Mouse (Mus musculus) forebrain, embryonic 10.5 days (tissue): ENCODE results near the gene Aifm2. TPM values are rescaled to one million over a fixed set of nuclear protein-coding genes. Genes with fewer than 3 reads are reported as not detected.

Source experiments
- DNase-seq: peaks from one replicate; pipeline ENCODE4 v3.0.0-alpha.2; 2017; ENCODE audit warnings: low spot score; ENCODE audit errors: extremely low spot score
- H3K27ac ChIP-seq: fragments of 300-500 bp; sonication (generic); 2 replicates; pipeline ENCODE4 v1.5.1; 2016; ENCODE audit warnings: mild to moderate bottlenecking
- H3K27me3 ChIP-seq: fragments of 300-500 bp; sonication (generic); 2 replicates; pipeline ENCODE4 v1.6.1; 2016; ENCODE audit warnings: mild to moderate bottlenecking; ENCODE audit not compliant: poor library complexity, severe bottlenecking
- H3K36me3 ChIP-seq: fragments of 300-500 bp; sonication (generic); replicated peaks from 2 replicates; pipeline ENCODE4 v1.6.1; 2016; ENCODE audit warnings: mild to moderate bottlenecking, moderate library complexity
- H3K4me1 ChIP-seq: fragments of 300-500 bp; sonication (generic); 2 replicates; pipeline ENCODE4 v1.6.1; 2016
- H3K4me3 ChIP-seq: fragments of 300-500 bp; sonication (generic); 2 replicates; pipeline ENCODE4 v1.5.1; 2016; ENCODE audit warnings: mild to moderate bottlenecking, moderate library complexity
- H3K9me3 ChIP-seq: fragments of 300-500 bp; sonication (generic); 2 replicates; pipeline ENCODE4 v1.6.1; 2016; ENCODE audit warnings: mild to moderate bottlenecking, moderate library complexity
- WGBS: fragments of 180-500 bp; shearing (Covaris S2); methylation state at CpG from one replicate; pipeline ENCODE4 v1.1.7; 2016; 5-methylcytosine and 5-hydroxymethylcytosine counted together
- polyA plus RNA-seq: library from polyadenylated mRNA; unstranded; fragments of >200 nt; fragmentation: Nextera tagmentation; extraction: Ambion mirVana; gene quantifications from 2 replicates; pipeline ENCODE4 v1.2.1, GENCODE M21; 2016

Gene Aifm2
- polyA plus RNA-seq, 1 experiment from 2014 or later, result 8.9 TPM

GRCm38 (mm10) chr10:61695703-61696559 lies 19.1 kb upstream of the Aifm2 start:
- DNase-seq, result peak; percentile 27
- Histone ChIP-seq H3K4me1 (peaks cover 29% of the 10 kb centered on the region), H3K27me3 (no peaks in the 10 kb centered on the region), H3K27ac (peak overlapping the region; percentile 85), H3K36me3 (peaks cover 62% of the 10 kb centered on the region), H3K4me3 (peak overlapping the region; percentile 99), H3K9me3 (no peaks in the 10 kb centered on the region)
- under 1% methylated on average over 107 of the region's 111 CpGs for WGBS

GRCm38 (mm10) chr10:61696560-61696823 lies 18.6 kb upstream of the Aifm2 start:
- Histone ChIP-seq H3K4me3 (peak overlapping the region; percentile 99), H3K4me1 (peaks cover 29% of the 10 kb centered on the region), H3K36me3 (peaks cover 62% of the 10 kb centered on the region), H3K27ac (peak overlapping the region; percentile 85; the same call in 1 of the 2 replicates), H3K9me3 (no peaks in the 10 kb centered on the region), H3K27me3 (no peaks in the 10 kb centered on the region)
- 15% methylated on average over 19 of the region's 19 CpGs for WGBS
- DNase-seq, result no peak

GRCm38 (mm10) chr10:61697028-61697427 lies 18.0 kb upstream of the Aifm2 start:
- Histone ChIP-seq H3K9me3 (no peaks in the 10 kb centered on the region), H3K36me3 (peaks cover 62% of the 10 kb centered on the region)
- 93% methylated on average over 2 of the region's 2 CpGs for WGBS

GRCm38 (mm10) chr10:61704663-61705062 lies 10.4 kb upstream of the Aifm2 start:
- H3K4me3 ChIP-seq, result no peak overlapping the region
- H3K27ac ChIP-seq, result no peak overlapping the region
- peaks cover 44% of the 10 kb centered on the region for H3K36me3 ChIP-seq
- DNase-seq, result no peak
- no peaks in the 10 kb centered on the region for H3K27me3 ChIP-seq
- no peaks in the 10 kb centered on the region for H3K9me3 ChIP-seq
- WGBS, result 77% methylated on average over 4 of the region's 4 CpGs
- H3K4me1 ChIP-seq, result no peaks in the 10 kb centered on the region

More at GRCm38 (mm10) chr10:61697028-61697427, 18.0 kb upstream of the Aifm2 start:
- Histone ChIP-seq H3K27me3 (no peaks in the 10 kb centered on the region), H3K4me3 (peak overlapping the region; percentile 99), H3K27ac (no peak overlapping the region), H3K4me1 (peaks cover 29% of the 10 kb centered on the region)
- no peak for DNase-seq

GRCm38 (mm10) chr10:61706412-61707375 lies 8.4 kb upstream of the Aifm2 start:
- 79% methylated on average over 6 of the region's 6 CpGs for WGBS
- no peak for DNase-seq
- no peaks in the 10 kb centered on the region for H3K9me3 ChIP-seq
- H3K4me3 ChIP-seq, result no peak overlapping the region
- peaks cover 29% of the 10 kb centered on the region for H3K36me3 ChIP-seq
- no peaks in the 10 kb centered on the region for H3K4me1 ChIP-seq
- no peak overlapping the region for H3K27ac ChIP-seq
- H3K27me3 ChIP-seq, result no peaks in the 10 kb centered on the region

- Histone ChIP-seq H3K27ac (no peak overlapping the region), H3K27me3 (peaks cover 37% of the 10 kb centered on the region), H3K9me3 (no peaks in the 10 kb centered on the region), H3K36me3 (no peaks in the 10 kb centered on the region), H3K4me1 (peaks cover 16% of the 10 kb centered on the region), H3K4me3 (no peak overlapping the region)
- 73% methylated on average over 3 of the region's 3 CpGs for WGBS
- no peak for DNase-seq
Observed at GRCm38 (mm10) chr10:61713601-61714000, 1.5 kb upstream of the Aifm2 start.

GRCm38 (mm10) chr10:61714146-61714545 lies 917 bp upstream of the Aifm2 start:
- Histone ChIP-seq H3K27me3 (peaks cover 37% of the 10 kb centered on the region), H3K4me1 (peaks cover 16% of the 10 kb centered on the region), H3K4me3 (no peak overlapping the region), H3K9me3 (no peaks in the 10 kb centered on the region), H3K27ac (no peak overlapping the region), H3K36me3 (no peaks in the 10 kb centered on the region)
- 90% methylated on average over 4 of the region's 4 CpGs for WGBS
- DNase-seq, result no peak

GRCm38 (mm10) chr10:61715462-61715837 lies 387 bp downstream of the Aifm2 start:
- Histone ChIP-seq H3K4me1 (peaks cover 16% of the 10 kb centered on the region), H3K27ac (peak overlapping the region; percentile 67), H3K4me3 (peak overlapping the region; percentile 60), H3K9me3 (no peaks in the 10 kb centered on the region; the same call in 1 of the 2 replicates), H3K36me3 (no peaks in the 10 kb centered on the region), H3K27me3 (peaks cover 37% of the 10 kb centered on the region)
- WGBS, result 4% methylated on average over 11 of the region's 11 CpGs
- DNase-seq, result no peak

GRCm38 (mm10) chr10:61715996-61716864 lies 1.2 kb downstream of the Aifm2 start:
- WGBS, result 71% methylated on average over 7 of the region's 7 CpGs
- no peaks in the 10 kb centered on the region for H3K36me3 ChIP-seq
- peaks cover 16% of the 10 kb centered on the region for H3K4me1 ChIP-seq
- H3K27ac ChIP-seq, result no peak overlapping the region
- no peak for DNase-seq
- no peaks in the 10 kb centered on the region; the same call in 1 of the 2 replicates for H3K9me3 ChIP-seq
- H3K27me3 ChIP-seq, result peaks cover 37% of the 10 kb centered on the region
- peak overlapping the region; percentile 60 for H3K4me3 ChIP-seq

GRCm38 (mm10) chr10:61717406-61718296 lies 2.6 kb downstream of the Aifm2 start:
- H3K27me3 ChIP-seq, result peaks cover 37% of the 10 kb centered on the region
- H3K9me3 ChIP-seq, result no peaks in the 10 kb centered on the region; the same call in 1 of the 2 replicates
- H3K4me1 ChIP-seq, result peaks cover 16% of the 10 kb centered on the region
- WGBS, result 90% methylated on average over 12 of the region's 12 CpGs
- H3K36me3 ChIP-seq, result no peaks in the 10 kb centered on the region
- DNase-seq, result no peak
- no peak overlapping the region for H3K4me3 ChIP-seq
- H3K27ac ChIP-seq, result no peak overlapping the region

- no peaks in the 10 kb centered on the region for H3K36me3 ChIP-seq
- H3K4me1 ChIP-seq, result peaks cover 8% of the 10 kb centered on the region
- peaks cover 15% of the 10 kb centered on the region for H3K27me3 ChIP-seq
- no peaks in the 10 kb centered on the region; the same call in 1 of the 2 replicates for H3K9me3 ChIP-seq
- no peak overlapping the region for H3K27ac ChIP-seq
- H3K4me3 ChIP-seq, result no peak overlapping the region
- WGBS, result 91% methylated on average over 7 of the region's 7 CpGs
- no peak for DNase-seq
Observed at GRCm38 (mm10) chr10:61720331-61720730, 5.3 kb downstream of the Aifm2 start.
